Mouse (Mus musculus) hindbrain, embryonic 13.5 days (tissue): ENCODE results near the gene Grm7. TPM values are rescaled to one million over a fixed set of nuclear protein-coding genes. Genes with fewer than 3 reads are reported as not detected.
A peak's percentile ranks its signal among the peaks of the same experiment; 100 is the strongest.

Experiments used
- ATAC-seq: fragments of 200-750 bp; cut with Nextera tagmentation; 2 replicates; pipeline ENCODE4 v1.8.0; 2017; ENCODE audit warnings: moderate TSS enrichment; ENCODE audit not compliant: low FRiP score
- H3K27ac ChIP-seq: fragments of 300-500 bp; sonication (generic); 2 replicates; pipeline ENCODE4 v1.5.1; 2015; ENCODE audit warnings: inconsistent platforms, mild to moderate bottlenecking, moderate library complexity
- H3K27me3 ChIP-seq: fragments of 300-500 bp; sonication (generic); 2 replicates; pipeline ENCODE4 v1.6.1; 2015; ENCODE audit warnings: mild to moderate bottlenecking, inconsistent platforms
- H3K36me3 ChIP-seq: fragments of 300-500 bp; sonication (generic); 2 replicates; pipeline ENCODE4 v1.6.1; 2015; ENCODE audit warnings: mild to moderate bottlenecking, inconsistent platforms
- H3K4me1 ChIP-seq: fragments of 300-500 bp; sonication (generic); replicated peaks from 2 replicates; pipeline ENCODE4 v1.6.1; 2015; ENCODE audit warnings: inconsistent platforms
- H3K4me2 ChIP-seq: fragments of 300-500 bp; sonication (generic); 2 replicates; pipeline ENCODE4 v1.6.1; 2015; ENCODE audit warnings: inconsistent platforms, mild to moderate bottlenecking, moderate library complexity
- H3K4me3 ChIP-seq: fragments of 300-500 bp; sonication (generic); 2 replicates; pipeline ENCODE4 v1.5.1; 2015; ENCODE audit warnings: mild to moderate bottlenecking, inconsistent platforms
- H3K9ac ChIP-seq: fragments of 300-500 bp; sonication (generic); 2 replicates; pipeline ENCODE4 v1.6.1; 2015; ENCODE audit warnings: mild to moderate bottlenecking, inconsistent platforms
- H3K9me3 ChIP-seq: fragments of 300-500 bp; sonication (generic); 2 replicates; pipeline ENCODE4 v1.6.1; 2016; ENCODE audit warnings: inconsistent platforms
- WGBS: fragments of 180-500 bp; shearing (Covaris S2); methylation state at CpG from one replicate; pipeline ENCODE4 v1.1.7; 2015; 5-methylcytosine and 5-hydroxymethylcytosine counted together
- polyA plus RNA-seq: library from polyadenylated mRNA; unstranded; fragments of >200 nt; fragmentation: Nextera tagmentation; extraction: Ambion mirVana; gene quantifications from 2 replicates; pipeline ENCODE4 v1.2.1, GENCODE M21; 2015

Gene Grm7
- polyA plus RNA-seq, 1 experiment from 2014 or later = 19.1 TPM

- Histone ChIP-seq H3K27me3 (no peaks in the 10 kb centered on the region), H3K36me3 (no peaks in the 10 kb centered on the region), H3K4me2 (no peak overlapping the region), H3K9me3 (no peaks in the 10 kb centered on the region), H3K27ac (no peak overlapping the region), H3K4me1 (no peaks in the 10 kb centered on the region), H3K9ac (no peak overlapping the region), H3K4me3 (no peak overlapping the region)
- no peak for ATAC-seq
- 89% methylated on average over 1 of the region's 1 CpGs for WGBS
These were observed 875.8 kb downstream of the Grm7 start for GRCm38 (mm10) chr6:111521229-111521628.

DNA sequence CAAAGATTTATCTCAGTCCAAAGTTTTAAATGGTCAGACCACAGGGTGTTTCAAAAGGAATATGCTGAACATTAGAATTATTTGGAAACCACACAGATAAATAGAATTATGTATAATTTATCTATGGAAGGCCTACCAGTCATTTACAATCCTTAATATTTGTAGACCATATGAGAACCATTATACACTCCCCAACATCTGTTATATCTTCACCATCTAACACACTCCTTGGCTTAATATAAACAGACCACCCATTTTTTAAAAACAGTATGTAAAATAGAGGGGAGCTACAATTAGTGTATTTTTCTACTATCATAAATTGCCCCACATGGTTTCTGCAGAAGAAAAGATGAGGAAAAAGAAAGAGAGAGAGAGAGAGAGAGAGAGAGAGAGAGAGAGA, 876.7 kb downstream of the Grm7 start:
- H3K27ac ChIP-seq = no peak overlapping the region
- no peaks in the 10 kb centered on the region for H3K4me1 ChIP-seq
- no peaks in the 10 kb centered on the region for H3K9me3 ChIP-seq
- H3K4me2 ChIP-seq = no peak overlapping the region
- H3K9ac ChIP-seq = no peak overlapping the region
- H3K27me3 ChIP-seq = no peaks in the 10 kb centered on the region
- no peak overlapping the region for H3K4me3 ChIP-seq
- ATAC-seq = no peak
- no peaks in the 10 kb centered on the region for H3K36me3 ChIP-seq

- Histone ChIP-seq H3K4me3 (no peak overlapping the region), H3K4me2 (no peak overlapping the region), H3K9ac (no peak overlapping the region), H3K36me3 (no peaks in the 10 kb centered on the region), H3K9me3 (no peaks in the 10 kb centered on the region), H3K27me3 (no peaks in the 10 kb centered on the region), H3K4me1 (no peaks in the 10 kb centered on the region; the same call in 1 of the 2 replicates), H3K27ac (no peak overlapping the region)
- 70% methylated on average over 2 of the region's 2 CpGs for WGBS
- no peak for ATAC-seq
These were observed 884.6 kb downstream of the Grm7 start for GRCm38 (mm10) chr6:111529985-111530384.

DNA sequence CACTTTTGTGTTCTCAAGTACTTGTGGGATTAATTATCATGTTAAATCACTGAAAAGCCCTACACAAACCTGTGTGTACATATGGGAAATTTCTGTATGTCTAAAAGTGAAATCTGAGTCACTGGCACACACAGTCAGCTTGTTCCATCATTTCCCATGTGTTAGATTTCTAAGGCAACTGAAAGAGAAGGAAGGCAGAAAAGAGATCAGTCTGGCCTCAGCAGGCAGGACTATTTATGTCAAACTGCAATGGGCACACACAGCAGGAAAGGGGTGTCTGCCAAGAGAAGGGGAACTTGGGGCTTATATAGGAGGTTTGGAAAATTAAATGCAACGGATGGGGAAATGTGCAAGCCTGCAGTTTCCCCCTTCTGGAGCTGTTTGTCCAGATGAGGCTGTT, 913.2 kb downstream of the Grm7 start:
- Histone ChIP-seq H3K27ac (no peak overlapping the region), H3K36me3 (no peaks in the 10 kb centered on the region), H3K9me3 (no peaks in the 10 kb centered on the region), H3K9ac (no peak overlapping the region), H3K4me2 (no peak overlapping the region), H3K4me1 (no peaks in the 10 kb centered on the region), H3K27me3 (no peaks in the 10 kb centered on the region), H3K4me3 (no peak overlapping the region)
- ATAC-seq = no peak
- 66% methylated on average over 1 of the region's 1 CpGs for WGBS

DNA sequence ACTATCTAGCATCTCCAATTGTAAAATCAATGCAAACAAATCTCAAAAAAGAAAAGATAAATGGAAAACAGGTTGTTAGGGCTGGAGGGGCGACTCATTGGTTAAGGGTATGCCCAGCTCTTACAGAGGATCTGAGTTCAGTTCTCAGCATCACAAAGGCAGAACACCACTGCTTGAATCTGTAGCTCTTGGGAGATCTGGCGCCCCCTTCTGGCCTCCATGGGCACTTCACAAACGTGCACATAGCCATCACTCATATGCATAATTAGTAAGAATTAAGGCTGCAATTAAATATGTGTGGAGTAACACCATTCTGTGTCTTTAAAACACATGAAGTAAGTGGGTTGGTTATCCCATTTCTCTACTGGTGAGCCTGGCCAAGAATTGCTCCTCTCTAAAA, 914.1 kb downstream of the Grm7 start:
- H3K4me1 ChIP-seq = no peaks in the 10 kb centered on the region
- no peaks in the 10 kb centered on the region for H3K27me3 ChIP-seq
- H3K9ac ChIP-seq = no peak overlapping the region
- H3K9me3 ChIP-seq = no peaks in the 10 kb centered on the region
- no peak overlapping the region for H3K27ac ChIP-seq
- H3K4me3 ChIP-seq = no peak overlapping the region
- H3K4me2 ChIP-seq = no peak overlapping the region
- WGBS = 72% methylated on average over 3 of the region's 3 CpGs
- no peak for ATAC-seq
- no peaks in the 10 kb centered on the region for H3K36me3 ChIP-seq

DNA sequence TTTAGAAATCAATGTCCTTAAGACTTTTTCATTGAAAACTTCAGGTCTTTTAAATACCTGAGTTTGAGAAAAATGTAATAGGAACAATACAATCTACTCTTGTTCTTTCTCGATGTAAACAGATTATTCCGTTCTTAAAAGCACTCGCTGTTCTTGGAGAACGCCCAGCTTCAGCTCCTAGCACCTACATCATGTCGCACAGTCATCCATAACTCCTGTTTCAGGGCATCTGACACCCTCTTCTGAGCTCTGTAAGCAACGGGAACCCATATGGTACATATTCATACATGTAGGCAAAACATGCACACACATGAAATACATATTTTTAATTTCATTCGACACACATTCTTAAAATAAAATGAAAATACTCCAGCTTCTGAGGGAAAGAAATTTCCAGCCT, 916.0 kb downstream of the Grm7 start:
- Histone ChIP-seq H3K27me3 (no peaks in the 10 kb centered on the region), H3K9me3 (no peaks in the 10 kb centered on the region), H3K36me3 (no peaks in the 10 kb centered on the region), H3K4me1 (no peaks in the 10 kb centered on the region), H3K27ac (no peak overlapping the region), H3K9ac (no peak overlapping the region), H3K4me2 (no peak overlapping the region), H3K4me3 (no peak overlapping the region)
- no peak for ATAC-seq
- 88% methylated on average over 7 of the region's 7 CpGs for WGBS

- no peaks in the 10 kb centered on the region for H3K27me3 ChIP-seq
- 55% methylated on average over 4 of the region's 4 CpGs for WGBS
- H3K4me1 ChIP-seq = 0 out of 2 replicates have a peak, but pooled peaks cover 7% of the 10 kb centered on the region
- no peaks in the 10 kb centered on the region for H3K36me3 ChIP-seq
- no peak overlapping the region for H3K27ac ChIP-seq
- H3K4me2 ChIP-seq = no peak overlapping the region
- no peaks in the 10 kb centered on the region for H3K9me3 ChIP-seq
- H3K9ac ChIP-seq = no peak overlapping the region
- H3K4me3 ChIP-seq = no peak overlapping the region
- peak; percentile 84 for ATAC-seq
These were observed 926.2 kb downstream of the Grm7 start for GRCm38 (mm10) chr6:111571471-111572088.

DNA sequence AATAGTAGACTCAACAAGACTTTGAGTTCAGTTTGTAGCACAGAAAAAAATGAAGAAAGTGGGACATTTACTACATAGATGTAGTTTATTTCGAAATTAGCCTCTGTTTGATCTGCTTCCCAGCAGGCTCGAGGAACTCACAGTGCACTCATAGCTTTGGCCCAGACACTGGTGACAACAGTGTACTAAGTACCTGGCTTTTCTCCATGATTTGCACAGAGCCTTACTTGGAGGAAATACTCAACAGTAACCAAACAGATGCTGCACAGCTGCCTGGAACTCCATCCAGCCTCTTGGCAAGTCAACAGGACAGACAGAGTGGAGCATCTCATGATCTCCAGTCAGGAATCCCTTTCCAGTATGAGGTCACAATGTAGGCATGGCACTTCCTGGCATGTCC, 939.5 kb downstream of the Grm7 start:
- no peak for ATAC-seq
- H3K36me3 ChIP-seq = no peaks in the 10 kb centered on the region
- 0 out of 2 replicates have a peak, but pooled peaks cover 2% of the 10 kb centered on the region for H3K4me1 ChIP-seq
- no peaks in the 10 kb centered on the region for H3K9me3 ChIP-seq
- H3K27ac ChIP-seq = no peak overlapping the region
- H3K9ac ChIP-seq = no peak overlapping the region
- 82% methylated on average over 2 of the region's 2 CpGs for WGBS
- H3K27me3 ChIP-seq = no peaks in the 10 kb centered on the region
- H3K4me2 ChIP-seq = no peak overlapping the region
- H3K4me3 ChIP-seq = no peak overlapping the region

GRCm38 (mm10) chr6:111587572-111587971, 942.2 kb downstream of the Grm7 start:
- Histone ChIP-seq H3K4me1 (0 out of 2 replicates have a peak, but pooled peaks cover 2% of the 10 kb centered on the region), H3K36me3 (no peaks in the 10 kb centered on the region), H3K9me3 (no peaks in the 10 kb centered on the region), H3K27me3 (no peaks in the 10 kb centered on the region), H3K4me2 (no peak overlapping the region), H3K4me3 (no peak overlapping the region), H3K27ac (no peak overlapping the region), H3K9ac (no peak overlapping the region)
- ATAC-seq = no peak
- WGBS = 88% methylated on average over 3 of the region's 3 CpGs

- H3K27me3 ChIP-seq = no peaks in the 10 kb centered on the region
- 87% methylated on average over 4 of the region's 4 CpGs for WGBS
These were observed 956.7 kb downstream of the Grm7 start for GRCm38 (mm10) chr6:111601892-111602654.

GRCm38 (mm10) chr6:111610396-111610795, 965.0 kb downstream of the Grm7 start:
- H3K4me3 ChIP-seq = no peak overlapping the region
- WGBS = 89% methylated on average over 3 of the region's 3 CpGs
- H3K27ac ChIP-seq = no peak overlapping the region
- H3K27me3 ChIP-seq = no peaks in the 10 kb centered on the region
- no peak overlapping the region for H3K9ac ChIP-seq
- H3K4me1 ChIP-seq = no peaks in the 10 kb centered on the region
- ATAC-seq = no peak
- H3K4me2 ChIP-seq = no peak overlapping the region
- H3K36me3 ChIP-seq = no peaks in the 10 kb centered on the region
- H3K9me3 ChIP-seq = no peaks in the 10 kb centered on the region

More at GRCm38 (mm10) chr6:111601892-111602654, 956.7 kb downstream of the Grm7 start:
- no peak overlapping the region for H3K9ac ChIP-seq
- no peak overlapping the region for H3K27ac ChIP-seq
- no peak overlapping the region for H3K4me3 ChIP-seq
- no peaks in the 10 kb centered on the region for H3K9me3 ChIP-seq
- no peaks in the 10 kb centered on the region for H3K36me3 ChIP-seq
- no peak for ATAC-seq
- H3K4me2 ChIP-seq = no peak overlapping the region
- H3K4me1 ChIP-seq = no peaks in the 10 kb centered on the region

- Histone ChIP-seq H3K27ac (no peak overlapping the region), H3K4me1 (no peaks in the 10 kb centered on the region), H3K4me3 (no peak overlapping the region), H3K9ac (no peak overlapping the region), H3K9me3 (no peaks in the 10 kb centered on the region), H3K36me3 (no peaks in the 10 kb centered on the region), H3K27me3 (no peaks in the 10 kb centered on the region), H3K4me2 (no peak overlapping the region)
- ATAC-seq = no peak
These were observed 968.5 kb downstream of the Grm7 start for GRCm38 (mm10) chr6:111613834-111614233.
